Mouse (Mus musculus): Measurements from ENCODE around the gene Gm10198. TPM values are rescaled to one million over a fixed set of nuclear protein-coding genes. Genes with fewer than 3 reads are reported as not detected.

Gm10198 gene
- total RNA-seq, 2 experiments from 2014 or later: not detected

- Histone ChIP-seq H3K27ac (no peak overlapping the region), H3K4me3 (no peak overlapping the region)
- no peak for TF ChIP-seq CTCF (conservative IDR thresholded peaks at IDR 0.05)
- no peak for DNase-seq (ENCODE audit: low spot score in 2 of 2)
Measured at GRCm38 (mm10) chr13:111604826-111605225, 12.2 kb downstream of the Gm10198 start.

GRCm38 (mm10) chr13:111616168-111617125 is 23.9 kb downstream of the Gm10198 start:
- TF ChIP-seq CTCF (conservative IDR thresholded peaks at IDR 0.05): no peak
- Histone ChIP-seq H3K27ac (no peak overlapping the region), H3K4me3 (no peak overlapping the region)
- no peak for DNase-seq (ENCODE audit: low spot score in 2 of 2)

- H3K4me3 ChIP-seq: no peak overlapping the region
- TF ChIP-seq CTCF (conservative IDR thresholded peaks at IDR 0.05): no peak
- no peak for DNase-seq (ENCODE audit: low spot score in 2 of 2)
- no peak overlapping the region for H3K27ac ChIP-seq
Measured at GRCm38 (mm10) chr13:111620433-111620832, 27.8 kb downstream of the Gm10198 start.

GRCm38 (mm10) chr13:111622425-111622824 is 29.8 kb downstream of the Gm10198 start:
- TF ChIP-seq CTCF (conservative IDR thresholded peaks at IDR 0.05): no peak
- Histone ChIP-seq H3K27ac (no peak overlapping the region), H3K4me3 (no peak overlapping the region)
- DNase-seq (ENCODE audit: low spot score in 2 of 2): no peak

GRCm38 (mm10) chr13:111623112-111623511 is 30.5 kb downstream of the Gm10198 start:
- no peak for TF ChIP-seq CTCF (conservative IDR thresholded peaks at IDR 0.05)
- no peak for DNase-seq (ENCODE audit: low spot score in 2 of 2)
- no peak overlapping the region for H3K4me3 ChIP-seq
- no peak overlapping the region for H3K27ac ChIP-seq

GRCm38 (mm10) chr13:111624115-111624514 is 31.5 kb downstream of the Gm10198 start:
- no peak overlapping the region for H3K4me3 ChIP-seq
- H3K27ac ChIP-seq: no peak overlapping the region
- no peak for DNase-seq (ENCODE audit: low spot score in 2 of 2)
- no peak for TF ChIP-seq CTCF (conservative IDR thresholded peaks at IDR 0.05)

DNA sequence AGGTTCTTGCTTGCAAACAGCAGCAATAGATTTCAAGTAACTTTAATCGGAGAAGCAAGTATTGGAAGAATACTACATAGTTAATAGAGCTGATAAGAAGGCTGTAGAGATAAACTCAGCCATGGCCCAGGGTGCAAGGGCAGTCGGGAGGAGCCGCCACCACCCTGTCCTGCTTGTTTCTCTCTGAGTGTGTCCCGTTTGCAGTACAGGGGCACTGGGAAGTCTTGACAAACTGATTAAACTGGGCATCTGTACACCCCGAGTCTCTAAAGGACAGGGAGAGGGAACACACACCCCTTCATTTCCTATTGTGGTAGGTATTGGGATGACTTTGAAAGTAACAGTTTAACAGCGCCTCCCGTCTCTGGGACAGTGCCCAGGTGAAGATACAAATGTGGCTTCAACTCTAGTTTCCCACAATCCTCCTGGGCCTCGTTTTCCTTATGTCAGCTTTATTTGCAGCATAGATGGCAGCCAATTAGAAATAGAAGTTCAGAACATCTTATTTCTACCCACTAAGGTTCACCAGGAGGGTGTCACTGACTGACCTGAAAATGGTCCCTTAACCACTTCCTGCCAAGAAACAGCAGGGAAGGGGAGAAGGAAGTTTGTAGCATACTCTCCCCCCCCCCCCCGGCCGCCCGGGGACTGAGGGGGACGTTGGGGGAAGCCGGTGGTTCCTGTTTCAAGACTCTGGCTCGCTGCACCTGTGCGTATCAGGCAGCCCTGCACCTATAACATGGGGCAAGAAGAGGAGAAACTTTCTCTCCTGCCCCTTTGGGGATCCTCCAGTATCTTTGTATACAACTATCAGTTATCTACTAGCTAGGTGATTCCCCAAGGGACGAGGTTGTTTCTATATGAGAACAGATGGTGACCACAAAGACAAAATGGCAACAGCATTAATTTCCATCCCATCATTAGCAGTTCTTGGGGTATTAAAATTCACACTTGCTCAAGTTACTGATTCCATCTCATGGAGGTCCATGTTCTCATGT is 41.9 kb downstream of the Gm10198 start:
- TF ChIP-seq CTCF (conservative IDR thresholded peaks at IDR 0.05): no peak
- Histone ChIP-seq H3K4me3 (no peak overlapping the region), H3K27ac (no peak overlapping the region)
- no peak for DNase-seq (ENCODE audit: low spot score in 2 of 2)

GRCm38 (mm10) chr13:111640319-111640718 is 47.7 kb downstream of the Gm10198 start:
- no peak overlapping the region for H3K4me3 ChIP-seq
- H3K27ac ChIP-seq: no peak overlapping the region
- DNase-seq (ENCODE audit: low spot score in 2 of 2): no peak
- no peak for TF ChIP-seq CTCF (conservative IDR thresholded peaks at IDR 0.05)

Other genes with a start within 250 kb of the Gm10198 start
- gene Gpbp1, start 102.7 kb upstream of the Gm10198 start, total RNA-seq (2021): 10 to 100 TPM; 93.4 to 95.9 TPM
- gene Gm49496, start 42.8 kb upstream of the Gm10198 start, total RNA-seq (2021): not detected
- gene Mier3, start 88.2 kb downstream of the Gm10198 start, total RNA-seq (2021): 10 to 100 TPM; 27.7 to 30.3 TPM
- gene Map3k1, start 216.2 kb downstream of the Gm10198 start, total RNA-seq (2021): 10 to 100 TPM in 1 of 2 experiments, 1 to 10 TPM in 1; 9.4 to 11.2 TPM

All from layer of hippocampus, adult 2 months (tissue).